Mouse (Mus musculus) stomach, postnatal 0 days (tissue): ENCODE results near the gene Uvrag.

ENCODE experiments used
- CTCF ChIP-seq: IDR thresholded peaks from 2 replicates; pipeline ENCODE4 v1.5.1; 2016; ENCODE audit warnings: antibody characterized with exemption, low read depth, mild to moderate bottlenecking, moderate library complexity
- EP300 ChIP-seq: optimal IDR thresholded peaks from 2 replicates; pipeline ENCODE3; 2016; ENCODE audit warnings: antibody characterized with exemption

DNA sequence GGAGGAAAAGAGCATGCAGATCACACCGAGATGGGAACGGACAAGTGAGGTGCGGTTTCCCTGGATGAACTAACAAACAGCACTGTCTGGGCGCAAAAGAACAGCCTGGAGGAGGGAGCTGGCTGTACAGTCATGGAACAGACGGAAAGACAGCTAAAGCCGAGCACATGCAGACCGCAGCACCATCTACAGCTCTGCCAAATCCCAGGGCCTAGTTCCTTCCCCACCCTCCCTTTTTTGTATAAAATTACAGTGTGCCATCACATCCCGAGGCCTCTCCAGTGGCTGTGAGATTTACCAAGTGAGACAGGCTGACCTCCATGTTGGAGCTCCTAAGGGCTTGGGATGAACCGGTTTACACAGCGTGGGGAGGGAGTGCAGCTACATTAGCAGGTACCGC lies 230.8 kb downstream of the Uvrag start:
- no peak for TF ChIP-seq CTCF
- no peak for TF ChIP-seq EP300
